Mouse (Mus musculus): ENCODE data around the gene Irf4.

Gene Irf4

DNA sequence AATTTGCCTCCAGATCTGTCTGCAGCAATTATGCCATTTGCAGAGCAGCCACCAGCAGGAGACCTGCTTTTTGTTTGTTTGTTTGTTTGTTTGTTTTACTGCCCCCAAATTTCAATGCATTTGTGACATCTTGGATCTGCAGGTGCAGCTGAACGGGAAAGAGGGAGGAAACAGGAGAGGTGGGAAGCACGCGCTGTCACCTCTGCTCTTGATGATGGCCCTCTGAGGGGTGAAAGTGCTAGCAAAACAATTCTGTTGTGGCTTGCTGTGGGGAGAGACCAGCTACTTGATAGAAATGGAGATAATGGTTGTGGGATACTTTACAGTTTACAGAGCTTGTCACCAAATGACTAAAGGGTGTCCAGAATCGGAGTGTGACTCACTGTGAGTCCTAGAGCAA lies 46.9 kb downstream of the Irf4 start:
- in situ Hi-C loops (cut with MboI, MseI): no loop called here

- in situ Hi-C loops (cut with MboI, MseI): no loop called here
These were observed 52.9 kb downstream of the Irf4 start for GRCm38 (mm10) chr13:30801886-30802285.

DNA sequence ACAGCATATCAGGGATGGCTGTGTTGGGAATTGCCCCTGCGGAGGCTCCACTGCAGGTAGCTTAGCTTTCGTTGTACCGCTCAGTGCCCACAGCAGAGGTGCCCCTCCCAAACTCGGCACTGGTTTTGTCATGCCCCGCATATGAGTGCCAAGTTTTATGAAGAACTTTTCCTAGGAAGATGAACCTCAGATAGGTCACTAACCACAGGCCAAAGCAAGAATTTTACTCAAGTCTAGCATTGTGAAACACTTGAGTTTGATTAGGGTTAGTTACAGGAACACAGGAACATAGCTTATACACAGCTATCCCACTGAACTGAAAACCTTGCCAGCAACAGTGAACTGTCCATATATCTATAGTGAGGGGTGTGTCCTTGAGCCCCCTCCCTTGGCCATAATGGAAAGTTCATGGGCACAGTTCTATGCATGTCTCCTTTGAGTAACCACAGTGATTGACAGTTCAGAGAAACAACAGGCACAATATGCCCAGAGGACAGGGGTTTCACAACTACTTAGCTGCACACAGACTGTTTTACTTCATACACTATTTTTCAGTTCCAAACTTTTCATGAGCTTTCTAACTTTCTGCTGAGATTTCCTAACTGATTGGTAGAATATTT lies 53.4 kb downstream of the Irf4 start:
- in situ Hi-C loops (cut with MboI, MseI): no loop called here

- in situ Hi-C loops (cut with MboI, MseI): no loop called here
These were observed 60.2 kb downstream of the Irf4 start for GRCm38 (mm10) chr13:30809240-30809639.

DNA sequence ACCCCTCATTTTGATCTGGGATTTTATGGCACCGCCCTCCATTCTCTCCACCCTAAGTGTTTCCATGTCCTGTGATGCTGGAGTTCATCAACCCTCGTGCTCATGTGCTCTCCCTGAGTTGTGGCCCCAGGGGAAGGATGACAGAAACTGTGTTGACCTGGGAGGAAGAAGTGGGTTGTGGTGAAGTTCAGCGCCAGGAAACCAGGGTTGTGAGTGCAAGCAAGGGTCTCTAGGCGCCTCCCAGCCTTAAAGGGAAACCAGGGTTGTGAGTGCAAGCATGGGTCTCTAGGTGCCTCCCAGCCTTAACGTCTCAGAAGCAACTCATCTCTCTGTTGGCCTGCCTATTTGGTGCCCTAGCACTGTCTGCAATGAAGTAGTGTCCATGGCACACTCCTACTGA lies 64.4 kb downstream of the Irf4 start:
- in situ Hi-C loops (cut with MboI, MseI): no loop called here

DNA sequence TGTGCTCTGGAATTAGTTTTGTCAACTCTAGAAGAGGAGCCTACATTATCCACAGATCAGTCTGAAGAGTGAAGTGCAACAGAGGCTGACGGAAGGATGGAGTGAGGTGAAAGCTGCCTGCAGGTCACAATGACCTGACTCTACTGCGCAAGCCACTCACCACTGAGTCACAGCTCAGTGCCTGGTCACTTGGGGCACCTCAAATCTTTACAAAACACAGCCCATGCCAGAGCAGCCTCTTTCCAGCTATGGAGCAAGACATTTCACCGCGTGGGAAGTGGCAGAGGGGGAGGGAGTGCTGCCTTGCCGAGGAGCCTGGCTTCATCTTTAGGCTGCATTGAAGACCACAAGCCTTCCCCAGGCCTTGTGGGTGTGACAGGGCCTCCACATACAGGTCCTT lies 65.2 kb downstream of the Irf4 start:
- in situ Hi-C loops (cut with MboI, MseI): no loop called here
